Mouse (Mus musculus): Measurements from ENCODE around the gene Fam118b.

Gene Fam118b

DNA sequence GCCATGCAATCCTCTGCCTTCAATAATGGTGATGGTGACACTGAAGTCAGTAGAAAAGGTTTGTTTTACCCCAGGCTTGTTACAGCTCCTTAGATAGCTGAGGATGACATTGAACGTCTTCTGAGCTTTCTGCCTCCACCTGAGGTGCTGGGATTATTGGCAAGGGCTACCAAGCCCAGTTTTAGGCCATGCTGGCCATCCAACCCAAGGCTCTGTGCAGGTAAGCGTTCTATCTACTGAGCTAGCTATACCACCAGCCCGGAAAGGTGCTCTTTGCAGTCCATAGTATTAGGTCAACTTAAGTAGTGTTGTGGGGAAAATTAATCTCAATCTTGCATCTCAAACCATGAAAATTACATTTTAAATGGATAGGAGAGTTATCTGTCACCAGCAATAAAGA, 70.0 kb downstream of the Fam118b start:
- DNase-seq (ENCODE audit: low read depth): no peak

DNA sequence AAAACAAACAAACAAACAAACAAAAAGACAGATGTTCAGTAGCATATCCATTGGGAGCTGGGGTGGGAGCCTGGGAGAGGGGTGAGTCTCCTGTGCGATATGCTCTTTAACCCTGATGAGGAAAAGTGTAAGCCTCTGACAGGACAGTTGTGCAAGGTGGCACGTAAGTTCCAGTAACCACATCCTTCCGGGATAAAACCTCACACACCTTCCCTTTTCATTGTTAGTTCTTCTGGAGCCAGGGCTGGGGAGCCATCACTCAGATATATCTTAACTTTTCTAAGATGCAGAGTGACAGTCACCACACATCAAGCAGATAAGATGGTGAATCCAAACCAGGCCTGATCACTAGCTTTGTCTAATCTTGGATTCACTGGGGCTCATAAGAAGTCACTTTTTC, 73.6 kb downstream of the Fam118b start:
- DNase-seq (ENCODE audit: low read depth): peak; percentile 34

GRCm38 (mm10) chr9:35192983-35193542, 74.5 kb downstream of the Fam118b start:
- DNase-seq (ENCODE audit: low read depth): no peak

- DNase-seq (ENCODE audit: low read depth): no peak
These were observed 78.9 kb downstream of the Fam118b start for GRCm38 (mm10) chr9:35188700-35189099.

DNA sequence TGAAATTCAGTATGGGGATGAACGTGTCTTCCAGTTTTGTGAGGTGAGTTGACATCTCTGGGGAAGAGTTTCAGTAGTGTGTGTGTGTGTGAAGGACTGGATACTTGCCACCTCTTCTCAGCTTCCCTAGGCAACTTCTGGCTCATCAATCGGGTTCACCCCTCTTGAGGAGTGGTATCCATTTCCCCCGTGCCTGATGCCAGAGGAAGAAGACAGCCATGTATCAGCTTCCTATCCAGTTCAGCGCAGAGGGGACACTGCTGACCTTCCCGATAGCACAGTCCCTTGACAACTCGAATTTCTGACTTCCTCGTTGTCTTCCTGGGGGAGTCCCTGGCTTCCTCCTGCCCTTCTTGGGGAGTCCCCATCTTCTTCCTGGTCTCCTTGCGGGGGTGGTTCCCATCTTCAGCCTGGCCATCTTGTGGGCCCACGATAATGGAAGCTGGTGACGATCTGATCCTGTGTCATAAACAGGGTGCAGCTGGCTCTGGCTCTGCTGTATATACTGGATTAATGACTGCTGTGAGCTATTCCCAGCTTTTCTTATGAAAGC, 80.2 kb downstream of the Fam118b start:
- DNase-seq (ENCODE audit: low read depth): no peak

GRCm38 (mm10) chr9:35186430-35186829, 81.2 kb downstream of the Fam118b start:
- no peak for DNase-seq (ENCODE audit: low read depth)

- no peak for DNase-seq (ENCODE audit: low read depth)
These were observed 84.2 kb downstream of the Fam118b start for GRCm38 (mm10) chr9:35183359-35183758.

DNA sequence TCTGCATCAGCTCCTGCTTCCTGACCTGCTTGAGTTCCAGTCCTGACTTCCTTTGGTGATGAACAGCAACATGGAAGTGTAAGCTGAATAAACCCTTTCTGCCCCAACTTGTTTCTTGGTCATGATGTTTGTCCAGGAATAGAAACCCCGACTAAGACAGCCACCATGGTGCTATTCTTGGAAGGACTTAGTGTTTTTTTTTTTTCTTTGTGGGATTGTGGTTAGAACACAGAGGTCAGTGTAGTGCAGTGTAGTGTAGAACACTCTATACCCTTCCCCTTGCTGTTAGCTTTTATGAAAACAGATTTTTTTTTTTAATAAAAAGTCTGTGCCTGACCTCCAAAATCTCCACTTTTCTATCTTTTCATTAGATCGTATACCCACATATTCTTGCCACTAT, 84.8 kb downstream of the Fam118b start:
- DNase-seq (ENCODE audit: low read depth): no peak

- DNase-seq (ENCODE audit: low read depth): no peak
These were observed 91.4 kb downstream of the Fam118b start for GRCm38 (mm10) chr9:35176124-35176659.

DNA sequence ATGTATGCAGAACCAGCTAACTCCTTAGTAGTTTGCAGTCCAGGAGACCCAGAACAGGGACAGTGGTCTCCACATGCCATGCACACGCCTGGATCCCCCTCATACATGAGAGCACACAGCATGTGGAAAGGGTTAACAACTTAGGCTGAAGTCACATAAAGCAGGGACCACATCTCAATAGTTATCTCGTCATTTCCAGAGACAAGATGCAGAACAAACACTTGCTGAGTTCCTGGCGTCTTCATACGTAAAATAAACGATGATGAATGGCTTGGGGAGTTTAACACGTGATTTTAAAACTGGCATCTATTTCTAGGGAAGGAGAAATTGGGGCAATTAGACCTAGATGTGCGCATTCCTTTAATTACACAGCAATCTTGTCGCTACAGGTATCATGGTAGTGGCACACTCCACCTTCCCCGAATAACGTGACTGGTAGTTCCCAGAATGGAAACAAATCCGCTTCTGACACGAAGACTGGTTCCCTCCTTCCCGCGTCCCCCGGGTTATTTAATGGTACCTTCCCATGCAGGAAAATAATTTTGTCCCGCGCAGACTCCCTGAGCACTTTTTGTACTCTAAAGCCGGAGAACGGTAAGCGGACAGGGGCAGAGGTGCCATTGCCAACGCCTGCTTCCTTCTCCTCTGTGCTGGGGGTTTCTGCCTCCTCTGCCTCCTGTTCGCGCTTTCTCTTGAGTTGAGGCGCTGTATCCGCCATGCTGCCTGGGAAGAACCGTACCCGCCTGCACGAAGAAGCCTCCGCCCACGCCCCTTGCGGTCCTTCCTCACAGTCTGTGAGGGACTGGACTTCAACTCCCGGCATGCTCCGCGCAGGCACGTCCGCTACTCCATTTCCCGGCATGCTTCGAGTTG, 92.1 kb downstream of the Fam118b start, which contains the start of gene Dcps:
TSS of gene Dcps (minus strand) at position 811 of the 873 bp plus-strand sequence.
- peak; percentile 94 for DNase-seq (ENCODE audit: low read depth)

GRCm38 (mm10) chr9:35173331-35173730, 94.3 kb downstream of the Fam118b start:
- DNase-seq (ENCODE audit: low read depth): no peak

DNA sequence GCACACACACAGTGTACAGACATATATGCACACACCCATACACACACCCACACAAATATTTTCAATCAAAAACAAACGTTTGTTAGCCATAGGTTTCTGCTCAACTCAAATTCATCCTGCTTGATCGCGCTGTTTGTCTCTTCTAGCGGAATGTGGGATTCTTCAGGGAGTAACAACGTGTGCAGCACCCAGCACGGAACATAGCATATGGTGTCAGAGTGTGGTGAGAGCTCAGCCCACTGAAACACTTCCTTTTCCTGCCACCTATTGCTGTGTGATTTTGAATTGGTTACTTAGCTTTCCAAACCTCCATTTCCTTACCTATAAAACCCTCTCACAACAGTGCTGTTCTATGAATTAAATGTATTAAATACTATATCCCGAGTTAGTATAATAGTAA, 97.5 kb downstream of the Fam118b start:
- DNase-seq (ENCODE audit: low read depth): no peak
